Mouse (Mus musculus): ENCODE measurements around the gene Unc119b. TPM values are rescaled to one million over a fixed set of nuclear protein-coding genes. Genes with fewer than 3 reads are reported as not detected.

Unc119b gene
- total and polyA plus RNA-seq, 2 experiments from 2014 or later: 22.5 to 32.1 TPM

DNA sequence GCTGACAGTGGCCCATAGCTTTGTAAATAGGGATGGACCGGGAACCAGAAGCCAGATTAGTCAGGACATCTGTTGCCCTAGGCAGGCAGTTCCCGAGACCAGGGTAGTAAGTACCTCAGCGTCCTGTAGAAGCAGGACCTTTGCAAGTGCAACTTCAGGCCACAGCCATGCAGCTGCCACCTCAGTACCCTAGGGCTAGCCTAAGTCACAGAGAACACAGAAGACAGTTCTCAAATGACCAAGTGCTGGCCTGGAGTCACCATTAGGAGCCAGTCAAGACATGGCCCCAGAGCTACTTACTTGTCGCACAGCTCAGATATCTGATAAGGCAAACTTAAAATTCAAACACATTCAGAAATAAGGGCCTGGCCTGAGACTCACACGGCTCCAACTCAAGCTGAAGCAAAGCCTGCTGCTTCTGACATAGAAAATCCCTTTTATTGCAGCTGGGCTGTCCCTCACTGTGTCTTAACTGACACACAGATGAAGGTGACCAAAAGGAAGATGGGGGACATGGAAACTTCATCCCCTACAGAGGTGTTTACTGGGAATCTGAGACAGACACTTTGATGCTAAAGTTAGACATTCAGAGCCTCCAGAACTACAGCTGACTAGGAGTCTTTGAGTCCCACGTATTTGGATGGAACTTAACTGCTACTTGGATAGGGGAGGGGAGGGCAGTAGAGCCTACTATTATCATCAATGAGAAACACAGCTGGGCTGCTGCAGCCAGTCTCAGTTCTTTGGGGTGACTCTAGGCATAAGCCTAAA is 11.4 kb upstream of the Unc119b start:
- Histone ChIP-seq H3K27me3 (ENCODE audit: insufficient read depth, low read length) (no peaks in the 10 kb centered on the region), H3K4me3 (ENCODE audit: low read length) (no peak overlapping the region), H3K36me3 (ENCODE audit: insufficient read depth, low read length) (peaks cover 46% of the 10 kb centered on the region), H3K27ac (no peak overlapping the region), H3K9me3 (ENCODE audit: low read length) (no peaks in the 10 kb centered on the region), H3K4me1 (ENCODE audit: insufficient read depth, low read length) (peaks cover 6% of the 10 kb centered on the region; the same call in 1 of the 2 replicates), H3K4me2 (ENCODE audit: low read depth, low read length) (no peak overlapping the region), H3K9ac (replicated peaks; ENCODE audit: low read length) (no peak overlapping the region)
- TF ChIP-seq CTCF (IDR thresholded peaks at IDR 0.05; ENCODE audit: low read depth): no peak
- ATAC-seq (no peak), DNase-seq (ENCODE audit: low spot score) (no peak)
- 91% methylated on average over 6 of the region's 6 CpGs for WGBS

- no peak overlapping the region for H3K9ac ChIP-seq (replicated peaks; ENCODE audit: low read length)
- WGBS: 62% methylated on average over 11 of the region's 11 CpGs
- no peak overlapping the region for H3K27ac ChIP-seq
- no peak for TF ChIP-seq CTCF (IDR thresholded peaks at IDR 0.05; ENCODE audit: low read depth)
- DNase-seq (ENCODE audit: low spot score): no peak
- H3K4me3 ChIP-seq (ENCODE audit: low read length): no peak overlapping the region
- no peak for ATAC-seq
- no peaks in the 10 kb centered on the region for H3K9me3 ChIP-seq (ENCODE audit: low read length)
- no peaks in the 10 kb centered on the region for H3K27me3 ChIP-seq (ENCODE audit: insufficient read depth, low read length)
- H3K4me1 ChIP-seq (ENCODE audit: insufficient read depth, low read length): peaks cover 6% of the 10 kb centered on the region; the same call in 1 of the 2 replicates
- no peak overlapping the region for H3K4me2 ChIP-seq (ENCODE audit: low read depth, low read length)
- H3K36me3 ChIP-seq (ENCODE audit: insufficient read depth, low read length): peaks cover 41% of the 10 kb centered on the region
Measured at GRCm38 (mm10) chr5:115145253-115145968, 10.6 kb upstream of the Unc119b start.

GRCm38 (mm10) chr5:115144471-115144870 is 9.7 kb upstream of the Unc119b start:
- H3K4me3 ChIP-seq (ENCODE audit: low read length): no peak overlapping the region
- H3K27ac ChIP-seq: no peak overlapping the region
- H3K4me1 ChIP-seq (ENCODE audit: insufficient read depth, low read length): peaks cover 6% of the 10 kb centered on the region; the same call in 1 of the 2 replicates
- WGBS: 63% methylated on average over 6 of the region's 6 CpGs
- H3K4me2 ChIP-seq (ENCODE audit: low read depth, low read length): no peak overlapping the region
- DNase-seq (ENCODE audit: low spot score): no peak
- no peaks in the 10 kb centered on the region for H3K27me3 ChIP-seq (ENCODE audit: insufficient read depth, low read length)
- peaks cover 32% of the 10 kb centered on the region for H3K36me3 ChIP-seq (ENCODE audit: insufficient read depth, low read length)
- no peak overlapping the region for H3K9ac ChIP-seq (replicated peaks; ENCODE audit: low read length)
- ATAC-seq: no peak
- H3K9me3 ChIP-seq (ENCODE audit: low read length): no peaks in the 10 kb centered on the region
- no peak for TF ChIP-seq CTCF (IDR thresholded peaks at IDR 0.05; ENCODE audit: low read depth)

DNA sequence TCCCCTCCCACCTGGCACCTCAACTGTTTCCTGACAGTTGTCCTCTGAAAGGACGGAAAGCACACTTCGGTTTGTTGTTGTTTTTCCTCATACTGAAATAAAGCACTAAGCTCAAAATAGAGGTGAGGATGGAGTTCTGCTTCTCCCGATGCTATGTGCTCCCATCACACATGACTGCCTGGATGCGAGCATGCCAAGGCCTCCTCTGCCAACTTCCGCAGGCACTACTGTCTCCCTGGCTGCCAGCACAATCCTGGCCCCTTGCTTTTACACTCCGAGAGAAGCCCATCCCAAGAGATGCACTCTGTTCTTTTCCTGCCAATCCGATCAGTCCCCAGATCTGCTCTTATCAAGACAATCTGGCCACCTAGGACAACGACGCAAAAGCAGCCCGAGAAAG is 8.8 kb upstream of the Unc119b start:
- H3K27ac ChIP-seq: peak overlapping the region; percentile 41; the same call in 1 of the 2 replicates
- DNase-seq (ENCODE audit: low spot score): peak; percentile 67
- 39% methylated on average over 10 of the region's 10 CpGs for whole genome bisulfite sequencing
- peak; percentile 53; the same call in 1 of the 2 replicates for ATAC-seq
- peaks cover 6% of the 10 kb centered on the region; the same call in 1 of the 2 replicates for H3K4me1 ChIP-seq (ENCODE audit: insufficient read depth, low read length)
- no peak for TF ChIP-seq CTCF (IDR thresholded peaks at IDR 0.05; ENCODE audit: low read depth)
- H3K4me2 ChIP-seq (ENCODE audit: low read depth, low read length): no peak overlapping the region
- no peaks in the 10 kb centered on the region for H3K27me3 ChIP-seq (ENCODE audit: insufficient read depth, low read length)
- no peaks in the 10 kb centered on the region for H3K9me3 ChIP-seq (ENCODE audit: low read length)
- no peak overlapping the region for H3K4me3 ChIP-seq (ENCODE audit: low read length)
- H3K9ac ChIP-seq (replicated peaks; ENCODE audit: low read length): no peak overlapping the region; the same call in 1 of the 2 replicates
- peaks cover 26% of the 10 kb centered on the region for H3K36me3 ChIP-seq (ENCODE audit: insufficient read depth, low read length)

DNA sequence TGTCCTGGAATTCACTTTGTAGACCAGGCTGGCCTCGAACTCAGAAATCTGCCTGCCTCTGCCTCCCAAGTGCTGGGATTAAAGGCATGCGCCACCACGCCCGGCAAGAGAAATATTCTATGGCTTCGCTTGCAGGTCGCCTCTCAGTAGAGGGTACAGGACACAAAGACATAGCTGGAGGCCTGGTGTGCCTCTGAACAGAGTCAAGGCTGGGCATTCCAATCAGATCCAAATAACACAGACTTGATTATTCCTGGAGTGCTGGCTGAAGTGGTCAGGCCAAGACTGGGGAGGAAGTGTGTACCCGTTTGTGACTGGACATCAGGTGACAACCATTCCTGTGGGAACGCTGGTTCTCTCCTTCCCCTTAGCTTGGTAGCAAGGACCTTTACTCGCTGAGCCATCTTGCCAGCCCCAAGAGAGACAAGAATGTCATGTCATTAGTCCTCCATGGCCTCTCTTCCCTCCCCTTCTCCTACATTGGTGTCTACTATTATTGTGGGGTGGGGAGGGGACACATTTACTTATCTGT is 7.5 kb upstream of the Unc119b start:
- WGBS: 80% methylated on average over 9 of the region's 9 CpGs
- H3K27me3 ChIP-seq (ENCODE audit: insufficient read depth, low read length): no peaks in the 10 kb centered on the region
- TF ChIP-seq CTCF (IDR thresholded peaks at IDR 0.05; ENCODE audit: low read depth): no peak
- H3K4me3 ChIP-seq (ENCODE audit: low read length): no peak overlapping the region
- no peaks in the 10 kb centered on the region for H3K9me3 ChIP-seq (ENCODE audit: low read length)
- no peak overlapping the region for H3K27ac ChIP-seq
- no peak overlapping the region for H3K9ac ChIP-seq (replicated peaks; ENCODE audit: low read length)
- no peak for DNase-seq (ENCODE audit: low spot score)
- peaks cover 13% of the 10 kb centered on the region for H3K36me3 ChIP-seq (ENCODE audit: insufficient read depth, low read length)
- H3K4me2 ChIP-seq (ENCODE audit: low read depth, low read length): no peak overlapping the region
- no peak for ATAC-seq
- peaks cover 6% of the 10 kb centered on the region; the same call in 1 of the 2 replicates for H3K4me1 ChIP-seq (ENCODE audit: insufficient read depth, low read length)

- no peak overlapping the region for H3K9ac ChIP-seq (replicated peaks; ENCODE audit: low read length)
- no peak overlapping the region for H3K27ac ChIP-seq
- TF ChIP-seq CTCF (IDR thresholded peaks at IDR 0.05; ENCODE audit: low read depth): no peak
- 82% methylated on average over 3 of the region's 3 CpGs for WGBS
- no peaks in the 10 kb centered on the region for H3K36me3 ChIP-seq (ENCODE audit: insufficient read depth, low read length)
- no peak overlapping the region for H3K4me2 ChIP-seq (ENCODE audit: low read depth, low read length)
- no peak for DNase-seq (ENCODE audit: low spot score)
- no peaks in the 10 kb centered on the region for H3K27me3 ChIP-seq (ENCODE audit: insufficient read depth, low read length)
- no peaks in the 10 kb centered on the region for H3K9me3 ChIP-seq (ENCODE audit: low read length)
- no peak for ATAC-seq
- H3K4me3 ChIP-seq (ENCODE audit: low read length): no peak overlapping the region
- peaks cover 6% of the 10 kb centered on the region; the same call in 1 of the 2 replicates for H3K4me1 ChIP-seq (ENCODE audit: insufficient read depth, low read length)
Measured at GRCm38 (mm10) chr5:115140726-115141125, 6.0 kb upstream of the Unc119b start.
